Mouse (Mus musculus): ENCODE results near the gene Tmub1. TPM values are rescaled to one million over a fixed set of nuclear protein-coding genes. Genes with fewer than 3 reads are reported as not detected.

Tmub1 gene
- 18.4 and 20.3 TPM in 2 replicates for polyA plus RNA-seq (2015; fragmentation: Nextera tagmentation; extraction: Ambion mirVana)

DNA sequence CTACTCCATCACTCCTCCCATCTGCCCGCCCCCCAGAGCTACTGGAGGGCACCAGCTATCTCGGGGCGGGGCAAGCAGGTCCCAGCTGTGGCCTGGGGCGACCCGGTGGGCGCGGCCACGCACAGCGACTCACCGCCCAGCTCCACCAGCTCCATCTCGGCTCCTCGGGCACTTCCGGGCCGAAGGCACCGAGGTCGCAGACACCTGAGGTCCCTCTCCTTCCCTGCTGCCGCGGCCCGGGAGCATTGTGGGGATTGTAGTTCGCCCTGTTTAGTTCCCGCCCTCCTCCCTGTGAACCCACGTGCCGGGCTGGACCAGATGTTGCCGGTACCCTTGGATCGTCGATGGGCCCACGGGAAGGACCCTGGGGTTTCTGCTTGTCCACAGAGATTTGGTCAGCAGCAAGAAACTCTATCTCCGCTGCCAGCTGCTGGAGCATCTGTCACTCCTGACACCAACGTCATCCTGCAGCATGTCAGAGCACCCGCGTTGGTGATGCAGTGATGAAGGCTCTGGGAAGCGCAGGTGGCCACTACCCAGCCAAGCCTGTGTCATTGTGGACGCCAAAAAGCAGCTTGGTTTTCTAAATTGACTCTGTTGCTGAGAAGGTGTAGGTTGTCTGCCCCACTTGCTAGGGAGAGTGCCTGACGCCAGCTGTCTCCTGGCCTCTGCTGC, at the start of gene Tmub1:
Tmub1 (minus strand) TSS at position 231 of the 675 bp plus-strand sequence.
- Histone ChIP-seq H3K4me2 (ENCODE audit: low read depth, low read length) (peak within 1 kb of the TSS; percentile 83), H3K4me3 (ENCODE audit: low read length) (peak within 1 kb of the TSS; percentile 80), H3K36me3 (ENCODE audit: control insufficient read depth, insufficient read depth) (peaks cover 4% of the 10 kb centered on the region; the same call in 1 of the 2 replicates), H3K27ac (ENCODE audit: low read length) (peak within 1 kb of the TSS; percentile 71), H3K4me1 (ENCODE audit: control insufficient read depth, insufficient read depth, low read length) (peaks cover 30% of the 10 kb centered on the region), H3K27me3 (ENCODE audit: control insufficient read depth, insufficient read depth, low read length) (no peaks in the 10 kb centered on the region), H3K9me3 (replicated peaks; ENCODE audit: control insufficient read depth, low read length) (no peaks in the 10 kb centered on the region), H3K9ac (ENCODE audit: low read length) (peak within 1 kb of the TSS; percentile 80)
- WGBS: 3% methylated on average over 34 of the region's 34 CpGs
- ATAC-seq (replicated peaks; ENCODE audit: extremely low read depth, insufficient read depth, low FRiP score): peak; percentile 20

DNA sequence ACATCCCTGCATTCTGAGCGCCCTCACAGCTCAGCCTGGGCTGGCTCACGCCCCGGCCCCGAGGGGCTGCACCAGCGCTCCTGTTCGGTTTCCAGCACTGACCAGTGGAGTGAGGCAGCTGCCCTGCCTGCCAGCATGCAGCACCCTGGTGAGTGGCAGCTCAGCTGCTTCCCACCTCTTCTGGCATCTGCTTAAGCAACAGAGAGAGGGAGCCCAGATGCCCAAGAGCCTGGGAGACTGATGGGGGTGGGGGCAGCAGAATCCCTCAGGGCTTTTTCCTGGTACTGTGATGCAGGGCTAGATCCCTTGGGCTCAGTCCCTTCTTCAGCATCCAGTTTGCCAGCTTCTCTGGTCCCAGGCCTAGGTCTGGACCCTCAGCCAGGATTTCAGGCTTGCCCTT, 49.1 kb upstream of the Tmub1 start:
- no peaks in the 10 kb centered on the region for H3K9me3 ChIP-seq (replicated peaks; ENCODE audit: control insufficient read depth, low read length)
- no peak overlapping the region for H3K9ac ChIP-seq (ENCODE audit: low read length)
- no peak overlapping the region for H3K4me2 ChIP-seq (ENCODE audit: low read depth, low read length)
- H3K4me3 ChIP-seq (ENCODE audit: low read length): no peak overlapping the region
- H3K27ac ChIP-seq (ENCODE audit: low read length): no peak overlapping the region
- 74% methylated on average over 6 of the region's 6 CpGs for whole genome bisulfite sequencing
- no peaks in the 10 kb centered on the region for H3K27me3 ChIP-seq (ENCODE audit: control insufficient read depth, insufficient read depth, low read length)
- no peak for ATAC-seq (replicated peaks; ENCODE audit: extremely low read depth, insufficient read depth, low FRiP score)
- H3K4me1 ChIP-seq (ENCODE audit: control insufficient read depth, insufficient read depth, low read length): no peaks in the 10 kb centered on the region
- peaks cover 60% of the 10 kb centered on the region for H3K36me3 ChIP-seq (ENCODE audit: control insufficient read depth, insufficient read depth)

DNA sequence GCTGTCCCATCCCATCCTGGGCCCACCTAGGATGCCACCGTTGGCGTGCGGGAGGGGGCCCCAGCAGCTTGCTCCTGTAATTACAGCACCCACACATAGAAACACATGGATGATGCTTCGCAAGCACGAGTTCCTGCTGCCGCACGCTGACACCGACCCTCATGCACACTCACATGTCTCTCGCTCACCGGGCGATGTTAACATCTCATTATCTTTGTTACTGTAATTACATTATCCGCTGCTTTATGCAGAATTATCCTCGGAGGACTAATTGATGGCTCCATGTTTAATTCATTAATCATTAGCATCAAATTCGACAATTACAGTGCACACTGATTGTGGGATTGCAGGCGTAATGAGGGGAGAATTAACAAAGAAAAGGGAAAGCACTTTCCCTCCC, 47.4 kb upstream of the Tmub1 start:
- Histone ChIP-seq H3K9ac (ENCODE audit: low read length) (no peak overlapping the region), H3K4me1 (ENCODE audit: control insufficient read depth, insufficient read depth, low read length) (no peaks in the 10 kb centered on the region), H3K4me2 (ENCODE audit: low read depth, low read length) (no peak overlapping the region), H3K27me3 (ENCODE audit: control insufficient read depth, insufficient read depth, low read length) (no peaks in the 10 kb centered on the region), H3K9me3 (replicated peaks; ENCODE audit: control insufficient read depth, low read length) (no peaks in the 10 kb centered on the region), H3K27ac (ENCODE audit: low read length) (no peak overlapping the region), H3K4me3 (ENCODE audit: low read length) (no peak overlapping the region), H3K36me3 (ENCODE audit: control insufficient read depth, insufficient read depth) (peaks cover 53% of the 10 kb centered on the region)
- 90% methylated on average over 15 of the region's 15 CpGs for WGBS
- no peak for ATAC-seq (replicated peaks; ENCODE audit: extremely low read depth, insufficient read depth, low FRiP score)

DNA sequence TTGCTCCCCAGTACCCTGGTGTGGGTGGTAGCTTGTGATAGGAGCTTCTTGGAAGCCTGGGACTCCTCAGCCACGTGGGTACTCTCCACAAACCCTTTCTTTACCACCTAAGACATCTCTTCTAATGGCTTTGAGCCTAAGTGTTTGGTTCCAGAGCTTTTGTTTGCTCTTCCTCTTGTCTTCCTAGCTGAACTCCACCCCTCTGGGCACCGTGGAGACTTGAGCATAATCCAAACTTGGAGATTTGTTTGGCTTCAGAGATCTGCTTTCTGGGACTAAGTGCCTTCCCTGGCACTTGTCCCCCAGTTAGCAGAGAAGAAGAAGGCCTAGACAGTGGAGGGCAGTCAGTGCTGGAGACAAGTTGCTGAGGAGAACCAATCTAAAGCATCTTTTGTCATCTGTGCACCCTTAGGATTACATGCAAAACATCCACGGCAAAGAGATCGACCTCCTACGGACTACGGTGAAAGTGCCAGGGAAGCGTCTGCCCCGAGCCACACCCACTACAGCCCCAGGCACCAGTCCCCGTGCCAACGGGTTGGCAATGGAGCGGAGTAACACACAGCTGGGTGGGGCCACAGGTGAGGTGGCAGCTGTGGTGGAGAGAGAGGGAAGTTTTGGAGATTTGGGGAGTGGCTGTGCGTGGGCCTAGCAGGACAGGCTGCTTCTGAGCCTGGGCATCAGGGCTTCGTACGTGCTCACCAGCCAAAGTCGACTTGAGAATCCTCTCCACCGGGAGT, 45.1 kb upstream of the Tmub1 start:
- Histone ChIP-seq H3K9ac (ENCODE audit: low read length) (no peak overlapping the region), H3K27me3 (ENCODE audit: control insufficient read depth, insufficient read depth, low read length) (no peaks in the 10 kb centered on the region), H3K4me1 (ENCODE audit: control insufficient read depth, insufficient read depth, low read length) (no peaks in the 10 kb centered on the region), H3K36me3 (ENCODE audit: control insufficient read depth, insufficient read depth) (peaks cover 47% of the 10 kb centered on the region), H3K27ac (ENCODE audit: low read length) (no peak overlapping the region), H3K9me3 (replicated peaks; ENCODE audit: control insufficient read depth, low read length) (no peaks in the 10 kb centered on the region), H3K4me2 (ENCODE audit: low read depth, low read length) (no peak overlapping the region), H3K4me3 (ENCODE audit: low read length) (no peak overlapping the region)
- no peak for ATAC-seq (replicated peaks; ENCODE audit: extremely low read depth, insufficient read depth, low FRiP score)
- WGBS: 88% methylated on average over 16 of the region's 16 CpGs

DNA sequence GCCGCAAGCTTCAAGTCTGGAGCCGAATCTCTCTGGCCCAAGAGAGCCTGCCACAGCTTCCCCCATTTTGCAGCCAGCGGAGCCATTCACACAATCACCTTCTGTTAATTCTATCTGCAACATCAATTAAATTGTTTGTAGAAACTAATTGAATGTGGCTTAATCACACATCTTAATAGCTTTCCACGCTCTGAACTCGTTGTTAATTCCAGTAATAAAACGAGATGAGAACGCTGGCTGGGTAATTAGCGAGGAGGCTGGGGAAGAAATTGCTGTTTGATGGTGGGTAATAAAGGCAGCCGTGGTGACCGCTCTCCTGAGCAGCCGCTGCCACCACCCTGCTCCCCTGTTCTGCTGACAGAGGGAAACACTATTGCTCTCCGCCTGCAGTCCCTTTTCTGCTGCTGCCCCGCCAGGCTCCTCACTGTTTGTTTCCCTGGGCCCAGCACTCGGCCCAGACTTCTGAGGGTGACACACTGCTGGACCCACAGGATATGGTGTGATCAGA, 42.8 kb upstream of the Tmub1 start:
- peaks cover 44% of the 10 kb centered on the region for H3K36me3 ChIP-seq (ENCODE audit: control insufficient read depth, insufficient read depth)
- no peak overlapping the region for H3K9ac ChIP-seq (ENCODE audit: low read length)
- H3K4me3 ChIP-seq (ENCODE audit: low read length): no peak overlapping the region
- no peaks in the 10 kb centered on the region for H3K4me1 ChIP-seq (ENCODE audit: control insufficient read depth, insufficient read depth, low read length)
- 82% methylated on average over 14 of the region's 14 CpGs for WGBS
- H3K9me3 ChIP-seq (replicated peaks; ENCODE audit: control insufficient read depth, low read length): no peaks in the 10 kb centered on the region
- no peak for ATAC-seq (replicated peaks; ENCODE audit: extremely low read depth, insufficient read depth, low FRiP score)
- no peaks in the 10 kb centered on the region for H3K27me3 ChIP-seq (ENCODE audit: control insufficient read depth, insufficient read depth, low read length)
- no peak overlapping the region for H3K4me2 ChIP-seq (ENCODE audit: low read depth, low read length)
- no peak overlapping the region for H3K27ac ChIP-seq (ENCODE audit: low read length)

DNA sequence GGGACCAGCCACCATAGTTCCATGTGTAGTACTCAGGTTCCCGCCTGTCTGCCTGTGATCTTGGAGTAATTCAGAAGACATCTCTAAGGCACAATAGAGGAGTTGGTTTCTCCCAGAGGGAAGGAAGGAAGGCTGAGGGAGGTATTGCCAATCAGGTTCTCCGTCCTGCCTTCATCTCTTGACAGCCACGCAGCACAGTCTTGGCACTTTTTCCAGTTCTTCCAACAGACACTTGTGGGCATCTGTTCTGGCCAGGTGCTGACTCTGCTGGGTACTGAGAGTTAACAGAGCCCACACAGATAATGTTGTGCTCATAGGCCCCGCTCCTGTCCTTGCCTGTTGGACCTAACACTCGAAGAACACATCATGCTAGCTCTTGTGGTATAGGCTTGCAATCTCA, 39.1 kb upstream of the Tmub1 start:
- no peak for ATAC-seq (replicated peaks; ENCODE audit: extremely low read depth, insufficient read depth, low FRiP score)
- WGBS: 86% methylated on average over 5 of the region's 5 CpGs

DNA sequence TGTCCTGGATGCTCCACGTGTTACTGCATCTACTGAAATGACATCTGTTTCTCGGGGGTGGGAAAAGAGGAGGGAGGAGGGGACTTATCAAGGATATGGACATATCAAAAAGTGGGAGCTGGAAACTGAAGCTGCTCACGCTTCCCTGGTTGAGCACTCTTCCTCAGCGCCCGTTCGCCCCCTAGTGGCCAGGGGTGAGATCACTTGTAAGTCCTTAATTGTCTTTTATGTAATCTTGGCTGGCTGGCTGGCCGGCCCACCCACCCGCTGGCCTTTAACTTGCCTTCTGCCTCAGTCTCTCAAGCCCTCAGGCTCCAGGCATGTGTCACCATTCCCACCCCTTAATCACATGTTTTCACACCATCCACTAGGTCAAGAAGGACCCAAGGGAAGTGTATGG, 38.4 kb upstream of the Tmub1 start:
- whole genome bisulfite sequencing: 3% methylated on average over 8 of the region's 8 CpGs
- Histone ChIP-seq H3K36me3 (ENCODE audit: control insufficient read depth, insufficient read depth) (peaks cover 31% of the 10 kb centered on the region), H3K27me3 (ENCODE audit: control insufficient read depth, insufficient read depth, low read length) (no peaks in the 10 kb centered on the region), H3K4me3 (ENCODE audit: low read length) (no peak overlapping the region), H3K27ac (ENCODE audit: low read length) (no peak overlapping the region), H3K9ac (ENCODE audit: low read length) (no peak overlapping the region), H3K9me3 (replicated peaks; ENCODE audit: control insufficient read depth, low read length) (no peaks in the 10 kb centered on the region), H3K4me2 (ENCODE audit: low read depth, low read length) (no peak overlapping the region), H3K4me1 (ENCODE audit: control insufficient read depth, insufficient read depth, low read length) (no peaks in the 10 kb centered on the region)
- no peak for ATAC-seq (replicated peaks; ENCODE audit: extremely low read depth, insufficient read depth, low FRiP score)

More for the DNA sequence above, 39.1 kb upstream of the Tmub1 start:
- peaks cover 33% of the 10 kb centered on the region for H3K36me3 ChIP-seq (ENCODE audit: control insufficient read depth, insufficient read depth)
- no peak overlapping the region for H3K4me2 ChIP-seq (ENCODE audit: low read depth, low read length)
- H3K9ac ChIP-seq (ENCODE audit: low read length): no peak overlapping the region
- H3K4me3 ChIP-seq (ENCODE audit: low read length): no peak overlapping the region
- H3K27me3 ChIP-seq (ENCODE audit: control insufficient read depth, insufficient read depth, low read length): no peaks in the 10 kb centered on the region
- H3K27ac ChIP-seq (ENCODE audit: low read length): no peak overlapping the region
- no peaks in the 10 kb centered on the region for H3K9me3 ChIP-seq (replicated peaks; ENCODE audit: control insufficient read depth, low read length)
- no peaks in the 10 kb centered on the region for H3K4me1 ChIP-seq (ENCODE audit: control insufficient read depth, insufficient read depth, low read length)

DNA sequence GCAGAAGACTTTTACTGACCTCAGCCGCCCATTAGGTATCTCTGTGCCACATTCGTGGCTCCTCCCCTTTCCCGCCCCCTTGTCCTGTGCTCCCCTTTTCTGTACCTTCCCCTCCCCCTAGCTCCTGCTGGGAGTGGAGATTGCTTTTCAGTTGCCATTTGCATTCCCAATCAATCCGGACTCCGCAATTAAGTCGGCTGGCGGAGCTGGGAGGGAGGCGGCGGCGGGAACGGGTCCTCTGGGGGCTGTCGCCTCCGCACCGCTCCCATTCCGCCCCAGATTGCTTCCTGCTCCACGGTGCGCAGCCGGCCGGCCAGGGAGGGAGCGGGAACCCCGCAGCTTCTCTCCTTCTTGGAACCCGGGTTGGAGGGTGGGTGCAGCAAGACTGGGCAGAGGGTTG, 37.3 kb upstream of the Tmub1 start:
- no peaks in the 10 kb centered on the region for H3K4me1 ChIP-seq (ENCODE audit: control insufficient read depth, insufficient read depth, low read length)
- H3K27me3 ChIP-seq (ENCODE audit: control insufficient read depth, insufficient read depth, low read length): no peaks in the 10 kb centered on the region
- H3K4me2 ChIP-seq (ENCODE audit: low read depth, low read length): peak overlapping the region; percentile 31; the same call in 1 of the 2 replicates
- no peaks in the 10 kb centered on the region for H3K9me3 ChIP-seq (replicated peaks; ENCODE audit: control insufficient read depth, low read length)
- 48% methylated on average over 22 of the region's 22 CpGs for WGBS
- no peak overlapping the region for H3K9ac ChIP-seq (ENCODE audit: low read length)
- H3K27ac ChIP-seq (ENCODE audit: low read length): no peak overlapping the region
- no peak for ATAC-seq (replicated peaks; ENCODE audit: extremely low read depth, insufficient read depth, low FRiP score)
- no peak overlapping the region for H3K4me3 ChIP-seq (ENCODE audit: low read length)
- peaks cover 36% of the 10 kb centered on the region for H3K36me3 ChIP-seq (ENCODE audit: control insufficient read depth, insufficient read depth)

DNA sequence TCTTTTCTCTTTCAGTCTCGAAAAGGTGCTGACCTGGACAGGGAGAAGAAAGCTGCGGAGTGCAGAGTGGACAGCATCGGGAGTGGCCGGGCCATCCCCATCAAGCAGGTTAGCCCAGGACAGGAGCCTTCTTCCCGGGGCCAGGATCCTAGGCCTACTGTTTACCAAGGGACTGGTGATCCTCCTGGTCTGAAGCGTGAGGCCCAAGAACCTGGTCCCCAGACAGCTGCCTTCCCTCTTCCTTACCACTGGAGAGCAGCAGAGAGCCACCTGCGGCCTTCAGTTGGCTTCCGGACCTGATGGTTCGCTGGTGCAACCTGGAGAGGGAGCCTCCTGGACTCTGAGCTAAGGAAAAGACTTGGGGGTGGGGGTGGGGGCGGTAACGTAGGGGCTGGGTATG, 35.7 kb upstream of the Tmub1 start:
- H3K4me2 ChIP-seq (ENCODE audit: low read depth, low read length): no peak overlapping the region
- ATAC-seq (replicated peaks; ENCODE audit: extremely low read depth, insufficient read depth, low FRiP score): no peak
- H3K36me3 ChIP-seq (ENCODE audit: control insufficient read depth, insufficient read depth): peaks cover 37% of the 10 kb centered on the region
- H3K4me3 ChIP-seq (ENCODE audit: low read length): no peak overlapping the region
- H3K9me3 ChIP-seq (replicated peaks; ENCODE audit: control insufficient read depth, low read length): no peaks in the 10 kb centered on the region
- H3K4me1 ChIP-seq (ENCODE audit: control insufficient read depth, insufficient read depth, low read length): no peaks in the 10 kb centered on the region
- H3K27ac ChIP-seq (ENCODE audit: low read length): no peak overlapping the region
- WGBS: 41% methylated on average over 11 of the region's 11 CpGs
- H3K9ac ChIP-seq (ENCODE audit: low read length): no peak overlapping the region
- no peaks in the 10 kb centered on the region for H3K27me3 ChIP-seq (ENCODE audit: control insufficient read depth, insufficient read depth, low read length)

Measured in heart, embryonic 16.5 days (tissue).